Mouse (Mus musculus) lung, embryonic 14.5 days (tissue): ENCODE data around the gene Ap5b1. TPM values are rescaled to one million over a fixed set of nuclear protein-coding genes. Genes with fewer than 3 reads are reported as not detected.

Source experiments
- ATAC-seq: fragments of 200-750 bp; cut with Nextera tagmentation; 2 replicates; pipeline ENCODE4 v1.8.0; 2017; ENCODE audit warnings: mild to moderate bottlenecking, moderate TSS enrichment, moderate library complexity; ENCODE audit not compliant: insufficient read depth
- DNase-seq: peaks from one replicate; pipeline ENCODE4 v3.0.0-alpha.2; 2015
- H3K27ac ChIP-seq: fragments of 300-500 bp; sonication (generic); 2 replicates; pipeline ENCODE4 v1.5.1; 2014; ENCODE audit warnings: low read depth, mild to moderate bottlenecking, moderate library complexity
- H3K27me3 ChIP-seq: fragments of 300-500 bp; sonication (generic); 2 replicates; pipeline ENCODE4 v1.6.1; 2014; ENCODE audit warnings: low read length, control low read depth; ENCODE audit not compliant: insufficient read depth
- H3K36me3 ChIP-seq: fragments of 300-500 bp; sonication (generic); 2 replicates; pipeline ENCODE4 v1.6.1; 2014; ENCODE audit warnings: control low read depth; ENCODE audit not compliant: insufficient read depth
- H3K4me1 ChIP-seq: fragments of 300-500 bp; sonication (generic); 2 replicates; pipeline ENCODE4 v1.6.1; 2014; ENCODE audit warnings: antibody characterized with exemption, control low read depth; ENCODE audit not compliant: insufficient read depth
- H3K4me2 ChIP-seq: fragments of 300-500 bp; sonication (generic); 2 replicates; pipeline ENCODE4 v1.6.1; 2014; ENCODE audit warnings: mild to moderate bottlenecking
- H3K4me3 ChIP-seq: fragments of 300-500 bp; sonication (generic); 2 replicates; pipeline ENCODE4 v1.5.1; 2014; ENCODE audit warnings: low read depth, low read length
- H3K9ac ChIP-seq: fragments of 300-500 bp; sonication (generic); 2 replicates; pipeline ENCODE4 v1.6.1; 2014
- H3K9me3 ChIP-seq: fragments of 300-500 bp; sonication (generic); 2 replicates; pipeline ENCODE4 v1.6.1; 2016; ENCODE audit warnings: low read depth, low read length, control low read depth
- CTCF ChIP-seq: IDR thresholded peaks from 2 replicates; pipeline ENCODE4 v1.5.1; 2016; ENCODE audit warnings: antibody characterized with exemption, low read depth
- WGBS: fragments of 180-500 bp; shearing (Covaris S2); extraction: QIAGEN DNeasy Blood & Tissue Kit; methylation state at CpG from one replicate; pipeline ENCODE4 v1.1.7; 2014; 5-methylcytosine and 5-hydroxymethylcytosine counted together
- polyA plus RNA-seq: library from polyadenylated mRNA; unstranded; fragments of >200 nt; fragmentation: Nextera tagmentation; extraction: Ambion mirVana; gene quantifications from 2 replicates; pipeline ENCODE4 v1.2.1, GENCODE M21; 2014

The Ap5b1 gene
- polyA plus RNA-seq = 3.7 and 4.2 TPM in 2 replicates

- Histone ChIP-seq H3K4me3 (peak within 1 kb of the TSS; percentile 71), H3K4me1 (peaks cover 4% of the 10 kb centered on the region), H3K27ac (peak within 1 kb of the TSS; percentile 89), H3K4me2 (peak within 1 kb of the TSS; percentile 95), H3K27me3 (peaks cover 10% of the 10 kb centered on the region; the same call in 1 of the 2 replicates), H3K36me3 (peaks cover 14% of the 10 kb centered on the region; the same call in 1 of the 2 replicates), H3K9ac (peak within 1 kb of the TSS; percentile 68), H3K9me3 (no peaks in the 10 kb centered on the region)
- under 1% methylated on average over 100 of the region's 102 CpGs for WGBS
- ATAC-seq (peak; percentile 89), DNase-seq (peak; percentile 91)
- TF ChIP-seq CTCF = peak; percentile 95
Measured at GRCm38 (mm10) chr19:5567534-5568469, at the start of gene Ap5b1. Ap5b1 (plus strand) TSS chr19:5568025.

GRCm38 (mm10) chr19:5518721-5519120 lies 49.1 kb upstream of the Ap5b1 start:
- H3K9me3 ChIP-seq = no peaks in the 10 kb centered on the region
- H3K4me3 ChIP-seq = no peak overlapping the region
- no peak for ATAC-seq
- no peaks in the 10 kb centered on the region for H3K27me3 ChIP-seq
- no peak overlapping the region for H3K27ac ChIP-seq
- H3K4me1 ChIP-seq = no peaks in the 10 kb centered on the region
- H3K4me2 ChIP-seq = no peak overlapping the region
- WGBS = 77% methylated on average over 3 of the region's 3 CpGs
- no peak overlapping the region for H3K9ac ChIP-seq
- DNase-seq = no peak
- no peak for TF ChIP-seq CTCF
- H3K36me3 ChIP-seq = no peaks in the 10 kb centered on the region

- no peak overlapping the region for H3K4me2 ChIP-seq
- DNase-seq (no peak), ATAC-seq (no peak)
- H3K4me3 ChIP-seq = no peak overlapping the region
- no peaks in the 10 kb centered on the region for H3K36me3 ChIP-seq
- H3K27me3 ChIP-seq = no peaks in the 10 kb centered on the region
- H3K9ac ChIP-seq = no peak overlapping the region
- no peaks in the 10 kb centered on the region for H3K4me1 ChIP-seq
- H3K27ac ChIP-seq = no peak overlapping the region
- no peaks in the 10 kb centered on the region for H3K9me3 ChIP-seq
- TF ChIP-seq CTCF = no peak
- 59% methylated on average over 5 of the region's 5 CpGs for WGBS
Measured at GRCm38 (mm10) chr19:5525204-5525603, 42.6 kb upstream of the Ap5b1 start.

- TF ChIP-seq CTCF = peak; percentile 99
- peak; percentile 98 for DNase-seq
- peak overlapping the region; percentile 61 for H3K4me2 ChIP-seq
- peak; percentile 98 for ATAC-seq
- H3K27ac ChIP-seq = peak overlapping the region; percentile 82; the same call in 1 of the 2 replicates
- no peak overlapping the region for H3K9ac ChIP-seq
- 0 out of 2 replicates have a peak, but pooled peaks cover 5% of the 10 kb centered on the region for H3K4me1 ChIP-seq
- H3K4me3 ChIP-seq = peak overlapping the region; percentile 17; the same call in 1 of the 2 replicates
- H3K27me3 ChIP-seq = no peaks in the 10 kb centered on the region
- no peaks in the 10 kb centered on the region for H3K36me3 ChIP-seq
- no peaks in the 10 kb centered on the region for H3K9me3 ChIP-seq
- 13% methylated on average over 20 of the region's 20 CpGs for WGBS
Measured at GRCm38 (mm10) chr19:5529325-5530137, 38.3 kb upstream of the Ap5b1 start.

GRCm38 (mm10) chr19:5530138-5530524 lies 37.7 kb upstream of the Ap5b1 start:
- ATAC-seq = no peak
- Histone ChIP-seq H3K9me3 (no peaks in the 10 kb centered on the region), H3K4me2 (peak overlapping the region; percentile 61; the same call in 1 of the 2 replicates), H3K27me3 (no peaks in the 10 kb centered on the region), H3K4me1 (0 out of 2 replicates have a peak, but pooled peaks cover 5% of the 10 kb centered on the region), H3K27ac (no peak overlapping the region), H3K36me3 (no peaks in the 10 kb centered on the region), H3K4me3 (no peak overlapping the region), H3K9ac (no peak overlapping the region)
- no peak for DNase-seq
- 54% methylated on average over 7 of the region's 7 CpGs for WGBS
- no peak for TF ChIP-seq CTCF

- Histone ChIP-seq H3K4me3 (no peak overlapping the region), H3K9me3 (no peaks in the 10 kb centered on the region), H3K9ac (no peak overlapping the region), H3K4me2 (no peak overlapping the region), H3K4me1 (0 out of 2 replicates have a peak, but pooled peaks cover 5% of the 10 kb centered on the region), H3K36me3 (no peaks in the 10 kb centered on the region), H3K27me3 (no peaks in the 10 kb centered on the region), H3K27ac (no peak overlapping the region)
- WGBS = 52% methylated on average over 8 of the region's 8 CpGs
- TF ChIP-seq CTCF = no peak
- DNase-seq = no peak
- no peak for ATAC-seq
Measured at GRCm38 (mm10) chr19:5532520-5532919, 35.3 kb upstream of the Ap5b1 start.
